Mouse (Mus musculus) G1E (cell line): ENCODE measurements at regions not wholly inside any gene's neighbourhood (a gene's known extent, or its start where the extent isn't known, plus 50 kb on each side); places are given as distances from the start of the nearest gene placed in this dataset.

Experiments
- CTCF ChIP-seq: IDR thresholded peaks from 2 replicates; pipeline ENCODE4 v1.5.1; 2012; ENCODE audit warnings: low read depth, low read length, inconsistent platforms, mixed read lengths
- POLR2AphosphoS5 ChIP-seq: IDR thresholded peaks from 2 replicates; pipeline ENCODE4 v1.6.1; 2012; ENCODE audit warnings: low read depth, low read length, inconsistent platforms; ENCODE audit not compliant: insufficient replicate concordance

DNA sequence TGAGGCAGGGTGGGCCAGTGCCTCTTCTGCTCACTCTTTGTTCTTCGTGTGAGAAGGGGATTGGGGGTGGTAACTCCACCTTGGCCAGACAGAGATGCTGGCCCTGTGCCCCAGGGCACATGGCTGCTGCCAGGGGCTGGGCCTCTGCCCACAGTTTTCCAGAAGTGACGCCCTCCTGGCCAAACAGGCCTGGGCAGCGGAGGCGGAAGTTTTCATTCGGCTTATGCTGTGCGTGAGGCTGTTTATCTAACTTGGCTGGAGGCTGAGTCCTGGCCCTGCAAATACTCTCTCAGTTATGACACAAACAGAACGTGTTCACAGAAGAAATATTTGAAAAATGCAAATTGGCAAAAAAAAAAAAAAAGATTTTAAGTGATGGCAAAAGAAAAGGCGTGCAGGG, 97.3 kb upstream of the Ptpn1 start:
- TF ChIP-seq CTCF, result no peak
- TF ChIP-seq POLR2AphosphoS5, result no peak
